Mouse (Mus musculus) erythroblast, embryonic 14.5 days (primary cell): ENCODE measurements around the gene Tmem204.

Experiments used
- GATA1 ChIP-seq: IDR thresholded peaks from 2 replicates; pipeline ENCODE4 v1.6.1; 2012; ENCODE audit warnings: low read length, inconsistent platforms, mixed read lengths
- TAL1 ChIP-seq: IDR thresholded peaks from 3 replicates; pipeline ENCODE4 v1.6.1; 2012; ENCODE audit warnings: low read length, inconsistent platforms, mixed read lengths

GRCm38 (mm10) chr17:25045281-25045680 is 38.1 kb downstream of the Tmem204 start:
- no peak for TF ChIP-seq TAL1
- TF ChIP-seq GATA1: no peak
